Mouse (Mus musculus): Measurements from ENCODE around the gene H2-M10.2.
"Not testable (repeated sequence)": the region's sequence is repeated elsewhere in the genome, so short reads cannot be mapped to it uniquely, and the experiment has no call there.

Gene H2-M10.2

DNA sequence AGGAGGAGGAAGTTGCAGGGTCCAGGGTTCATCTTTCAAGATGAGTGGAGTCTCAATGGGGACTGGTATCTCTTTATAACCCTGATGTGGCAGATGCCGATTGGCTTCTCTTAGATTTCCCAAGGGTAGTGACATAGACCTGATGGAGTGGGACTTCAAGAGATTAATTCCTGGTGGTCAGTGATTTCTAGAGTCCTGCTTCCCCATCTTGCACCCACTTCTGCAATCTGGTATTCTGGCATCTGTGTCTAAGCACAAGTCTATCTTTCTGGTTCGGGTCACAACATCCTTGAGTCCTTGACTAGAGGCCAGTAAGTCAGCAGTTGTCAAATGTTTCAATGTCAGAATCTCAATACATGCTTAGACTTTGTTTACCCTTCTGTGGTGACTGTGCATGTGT is at the start of gene H2-M10.2:
Gene H2-M10.2 (minus strand): TSS at position 101 of the 400 bp plus-strand sequence.
- DNase-seq (ENCODE audit: low read depth), result no peak

GRCm38 (mm10) chr17:36326055-36326454 is 39.8 kb upstream of the H2-M10.2 start, which contains the start of gene H2-M10.1:
Gene H2-M10.1, minus strand, starts transcription at chr17:36326155.
- no peak for DNase-seq (ENCODE audit: low read depth)

- DNase-seq (ENCODE audit: low read depth), result no peak
These were observed 29.5 kb upstream of the H2-M10.2 start for GRCm38 (mm10) chr17:36315689-36316253.

DNA sequence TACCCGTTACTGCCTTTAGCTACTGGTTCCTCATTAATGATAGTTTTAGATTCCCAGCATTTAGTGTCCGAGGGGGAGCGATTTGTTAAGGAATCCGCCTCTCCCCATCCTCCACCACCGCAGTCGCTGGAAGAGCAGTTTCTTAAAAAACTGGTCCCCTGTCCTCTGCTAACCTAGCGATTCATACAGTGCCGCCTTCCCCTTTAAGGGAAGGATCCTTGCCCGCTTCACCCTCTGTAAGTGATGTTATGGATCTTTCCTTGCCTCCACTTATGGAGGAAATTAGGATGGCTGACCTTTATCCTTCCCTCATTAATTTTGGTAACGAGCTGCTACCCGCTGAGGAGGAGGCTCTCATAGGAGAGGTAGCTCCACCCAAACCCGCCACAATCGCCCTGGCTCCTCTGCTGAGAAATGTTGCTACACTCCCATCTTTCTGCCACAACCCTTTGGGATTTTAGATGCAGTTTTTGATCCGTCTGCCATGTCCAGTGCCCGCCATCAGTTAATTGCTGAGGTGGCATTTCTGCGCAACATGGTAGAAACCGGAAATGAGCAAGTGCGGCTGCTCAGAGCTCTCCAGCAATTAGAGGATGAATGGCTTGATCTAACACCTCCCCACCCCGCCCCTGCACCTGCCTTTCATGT is 28.9 kb upstream of the H2-M10.2 start:
- no peak for DNase-seq (ENCODE audit: low read depth)

DNA sequence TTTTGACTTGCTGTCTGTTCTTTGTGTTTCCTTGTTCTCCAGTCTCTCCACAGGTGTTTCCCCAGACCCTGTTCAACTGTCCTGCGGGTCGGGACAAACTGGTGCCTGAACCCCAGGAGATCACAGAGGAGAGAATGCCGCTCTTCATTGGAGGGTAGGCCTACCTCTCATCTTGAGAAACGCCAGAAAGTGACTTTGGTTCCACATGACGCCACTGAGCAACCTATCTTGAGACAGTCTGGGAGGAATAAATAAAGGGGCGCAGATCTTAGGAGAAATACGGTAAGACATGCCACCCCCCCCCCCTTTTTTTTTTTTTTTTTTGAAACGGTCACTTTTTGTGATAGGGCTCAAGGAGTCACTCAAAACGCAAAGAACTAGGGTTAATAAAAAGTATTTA is 28.2 kb upstream of the H2-M10.2 start:
- DNase-seq (ENCODE audit: low read depth), result no peak

GRCm38 (mm10) chr17:36309293-36309692 is 23.0 kb upstream of the H2-M10.2 start:
- no peak for DNase-seq (ENCODE audit: low read depth)

DNA sequence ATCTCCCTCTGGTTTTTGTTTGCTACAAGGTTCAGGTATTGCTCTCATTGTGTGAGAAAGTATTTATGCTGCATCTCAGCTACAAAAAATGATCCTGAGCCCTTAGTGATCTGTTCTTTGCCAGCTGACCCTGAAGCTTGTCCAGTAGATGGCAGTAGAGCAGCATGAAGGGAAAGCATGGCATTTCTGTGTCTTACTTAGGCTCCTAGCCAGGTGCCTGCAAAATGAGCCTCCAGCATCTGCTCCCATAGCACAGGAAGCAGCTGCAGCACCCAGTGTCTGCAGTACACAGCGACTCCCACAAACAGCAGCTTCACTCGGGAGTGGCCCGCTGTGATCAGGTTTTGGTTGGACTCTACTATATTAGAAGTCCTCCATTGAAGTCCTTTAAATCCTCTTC is 22.6 kb upstream of the H2-M10.2 start:
- not testable (repeated sequence) for DNase-seq (ENCODE audit: low read depth)

- no peak for DNase-seq (ENCODE audit: low read depth)
These were observed 4.6 kb downstream of the H2-M10.2 start for GRCm38 (mm10) chr17:36281521-36282245.

DNA sequence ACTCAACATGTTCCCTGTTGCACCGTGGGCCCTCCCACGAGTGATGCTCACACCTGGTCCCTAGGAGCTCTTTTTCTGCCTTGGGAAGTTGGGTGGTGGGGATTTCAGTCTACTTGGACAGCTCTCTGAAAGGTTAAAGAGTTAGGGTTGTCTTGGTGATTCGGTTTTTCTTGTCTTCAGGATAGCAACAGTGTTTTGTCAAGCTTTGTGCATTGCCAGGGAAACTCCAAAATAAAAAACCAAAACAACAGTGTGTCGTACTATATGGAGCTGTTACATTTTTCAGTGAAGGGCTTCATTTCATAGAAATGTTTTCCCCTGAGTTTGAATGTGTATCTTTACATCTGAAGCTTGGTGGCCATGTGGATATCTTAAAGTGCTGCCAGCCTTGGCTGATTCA is 11.5 kb downstream of the H2-M10.2 start:
- DNase-seq (ENCODE audit: low read depth), result no peak

DNA sequence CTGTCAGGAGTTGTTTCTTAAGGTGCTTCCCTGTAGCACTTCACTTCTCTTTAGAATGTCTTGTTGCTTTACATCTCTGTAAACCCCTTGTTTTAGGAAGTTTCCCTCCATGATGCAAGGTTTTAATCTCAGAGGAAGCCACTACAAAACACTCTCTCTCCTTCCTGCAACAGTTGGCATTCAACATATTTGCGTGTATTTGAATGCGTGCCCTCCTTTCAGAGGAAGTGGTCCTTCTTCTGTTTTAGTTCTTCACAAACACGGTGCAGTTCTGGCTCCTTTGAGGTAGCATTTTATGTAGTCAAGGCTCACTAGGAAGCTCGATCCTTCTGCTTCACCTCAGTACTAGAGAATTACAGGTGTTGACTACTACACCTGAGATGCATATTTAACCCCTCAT is 12.5 kb downstream of the H2-M10.2 start:
- DNase-seq (ENCODE audit: low read depth), result no peak

GRCm38 (mm10) chr17:36272643-36273366 is 13.5 kb downstream of the H2-M10.2 start:
- no peak for DNase-seq (ENCODE audit: low read depth)

- peak; percentile 63 for DNase-seq (ENCODE audit: low read depth)
These were observed 14.6 kb downstream of the H2-M10.2 start, which contains the start of gene Trim39 for GRCm38 (mm10) chr17:36271586-36272256. Gene Trim39, minus strand, starts transcription at chr17:36272247.

DNA sequence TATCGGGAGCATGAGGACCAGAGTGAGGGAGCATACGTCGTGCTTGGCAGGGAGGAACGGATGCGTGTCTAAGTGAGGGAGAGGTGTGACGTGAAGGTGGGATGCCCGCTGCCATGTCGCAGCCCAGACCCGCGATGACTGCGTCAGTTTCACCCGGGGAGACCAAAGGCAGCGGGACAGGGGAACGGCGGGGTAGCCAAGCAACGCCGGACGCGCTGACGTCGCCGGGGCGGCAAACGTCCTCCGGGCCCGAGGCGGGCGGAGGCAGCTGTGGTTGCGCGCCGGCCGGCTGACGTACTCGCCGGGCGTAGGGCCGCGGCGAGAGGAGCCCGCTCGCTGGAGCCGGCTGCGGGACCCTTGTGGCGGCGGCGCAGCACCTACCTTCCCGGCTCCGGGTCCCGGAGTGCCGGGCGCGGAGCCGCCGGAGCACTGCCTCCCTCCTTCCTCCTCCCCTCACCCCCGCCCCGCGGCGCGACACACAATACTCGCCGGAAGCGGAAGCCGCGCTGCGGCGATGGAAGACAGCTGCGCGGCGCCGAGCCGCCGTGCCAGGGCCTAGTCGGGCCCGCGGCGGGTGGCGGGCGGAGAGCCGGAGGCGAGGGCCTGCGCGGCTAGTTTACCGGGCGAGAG is 15.2 kb downstream of the H2-M10.2 start:
- DNase-seq (ENCODE audit: low read depth), result peak; percentile 56

DNA sequence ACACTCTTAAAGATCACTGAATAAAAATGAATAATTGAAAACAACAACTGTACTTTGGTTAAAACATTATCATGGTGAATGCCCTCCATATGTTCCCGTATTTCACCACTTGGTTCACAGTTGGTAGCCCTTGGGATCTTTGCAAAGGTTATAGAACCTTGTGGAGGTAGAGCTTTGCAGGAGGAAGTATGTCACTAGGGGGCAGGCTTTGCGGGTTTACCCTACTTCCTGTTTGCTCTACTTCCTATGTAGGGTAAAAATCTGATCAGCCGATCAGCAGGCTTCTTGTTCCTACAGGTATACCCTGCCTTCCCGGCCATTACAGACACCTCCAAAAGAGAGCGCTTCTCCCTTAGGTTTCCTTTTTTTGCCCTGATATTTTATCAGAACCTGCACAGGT is 20.5 kb downstream of the H2-M10.2 start:
- peak; percentile 34 for DNase-seq (ENCODE audit: low read depth)

DNA sequence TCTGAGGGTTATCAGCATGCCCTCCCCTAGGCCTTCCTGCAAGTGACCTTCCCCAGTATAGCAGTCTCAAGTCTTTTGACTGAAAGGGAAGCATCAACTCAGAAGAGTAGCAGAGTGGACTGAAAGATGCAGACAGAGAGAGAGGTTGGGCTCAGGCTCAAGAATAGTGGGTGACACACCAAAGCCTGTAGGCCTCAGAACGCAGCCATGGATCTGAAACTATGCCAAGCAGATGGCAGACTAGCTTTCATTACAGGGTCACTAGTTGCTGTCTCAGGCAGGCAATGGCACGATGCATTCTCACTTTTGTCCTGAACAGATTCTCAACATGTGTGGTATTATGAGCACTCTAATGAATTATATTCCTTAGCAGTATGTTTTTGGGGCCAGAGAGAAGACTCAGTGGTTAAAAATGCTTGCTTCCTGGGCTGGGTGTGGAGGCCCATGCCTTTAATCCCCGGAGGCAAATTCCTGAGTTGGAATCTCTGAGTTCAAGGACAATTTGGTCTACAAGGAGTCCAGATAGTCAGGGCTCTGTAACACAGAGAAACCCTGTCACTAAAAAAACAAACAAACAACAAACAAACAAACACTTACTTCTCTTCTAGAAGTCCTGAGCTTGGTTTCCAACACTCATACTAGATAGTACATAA is 21.9 kb downstream of the H2-M10.2 start:
- no peak for DNase-seq (ENCODE audit: low read depth)

GRCm38 (mm10) chr17:36261511-36262166 is 24.7 kb downstream of the H2-M10.2 start:
- DNase-seq (ENCODE audit: low read depth), result peak; percentile 36

DNA sequence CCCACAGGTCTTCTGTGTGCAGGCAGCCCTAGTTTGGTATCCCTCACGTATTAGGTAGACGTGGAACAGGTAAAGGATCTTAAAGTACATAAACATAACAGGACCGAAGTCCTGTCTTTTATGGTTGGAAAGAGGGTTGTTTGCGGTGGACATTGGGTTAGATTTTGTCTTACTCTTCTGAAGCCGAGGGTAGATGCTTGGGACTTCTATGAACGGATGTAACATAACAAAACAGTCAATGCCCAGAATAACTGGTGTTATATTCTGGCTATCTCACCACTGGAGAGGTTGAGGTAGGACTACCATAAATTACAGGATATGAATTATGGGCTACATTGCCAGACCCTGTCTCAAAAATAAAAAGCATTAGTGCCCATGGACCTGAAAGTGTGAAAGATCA is 28.3 kb downstream of the H2-M10.2 start, which contains the start of gene Rpp21:
Gene Rpp21 (minus strand): TSS at position 101 of the 400 bp plus-strand sequence.
- no peak for DNase-seq (ENCODE audit: low read depth)

DNA sequence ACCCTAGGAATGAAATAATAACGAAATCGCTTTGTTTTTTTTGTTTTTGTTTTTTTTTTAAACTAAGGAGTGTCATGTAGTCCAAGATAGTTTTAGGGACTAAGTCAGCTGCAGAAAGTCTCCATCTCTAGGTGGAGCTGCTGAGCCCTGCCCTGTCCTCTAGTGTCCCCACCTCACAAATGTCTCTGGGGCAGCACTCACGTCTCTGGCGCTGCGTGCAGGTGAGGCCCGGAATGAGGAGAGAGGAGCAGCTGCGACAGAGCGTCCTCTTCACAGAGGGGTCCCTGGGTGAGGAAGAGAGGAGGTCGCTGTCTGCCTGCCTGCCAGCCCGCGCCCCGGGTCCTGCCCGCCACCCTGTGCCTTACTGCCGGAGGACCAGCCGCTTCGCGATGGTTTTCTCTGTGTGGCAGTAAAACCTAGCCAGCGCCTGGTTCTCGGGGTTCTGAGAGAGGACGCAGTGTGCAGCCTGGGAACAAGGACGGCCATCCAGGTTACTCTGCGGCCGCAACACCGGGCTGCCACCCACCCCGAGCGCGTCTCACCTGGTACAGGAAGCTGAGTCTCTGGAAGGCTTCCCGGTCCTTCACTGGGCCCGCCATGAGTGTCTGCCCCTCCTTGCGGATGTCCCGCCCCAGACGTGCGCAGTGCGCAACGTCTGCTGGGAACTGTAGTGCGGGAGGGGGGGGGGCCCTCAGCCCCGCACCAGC is 28.9 kb downstream of the H2-M10.2 start:
- DNase-seq (ENCODE audit: low read depth), result peak; percentile 48

DNA sequence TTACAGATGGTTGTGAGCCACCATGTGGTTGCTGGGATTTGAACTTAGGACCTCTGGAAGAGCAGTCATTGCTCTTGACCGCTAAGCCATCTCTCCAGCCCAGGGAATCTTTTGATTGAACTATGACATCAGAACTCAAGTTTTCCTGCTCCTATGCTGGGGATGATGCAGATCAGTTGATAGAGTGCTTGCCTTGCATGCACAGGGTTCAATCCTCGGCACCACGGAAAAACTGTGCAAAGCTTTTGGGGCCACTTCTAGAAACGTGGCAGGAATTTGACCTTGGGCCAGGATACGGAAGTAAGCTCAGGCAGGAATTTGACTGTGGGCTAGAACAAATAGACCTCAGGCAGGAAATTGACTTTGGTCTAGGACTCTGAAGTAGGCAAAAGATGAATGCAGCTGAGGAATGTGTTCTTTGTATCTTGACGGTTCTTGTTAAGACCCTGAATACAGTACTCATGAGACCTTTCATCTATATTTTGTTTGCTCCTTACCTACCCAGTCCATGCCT is 33.1 kb downstream of the H2-M10.2 start:
- DNase-seq (ENCODE audit: low read depth), result no peak
